Mouse (Mus musculus): Measurements from ENCODE around the gene Sdk2.

- TF ChIP-seq CTCF (conservative IDR thresholded peaks at IDR 0.05 in 1 of 2, IDR thresholded peaks at IDR 0.05 in 1 of 2; ENCODE audit: low read depth in 2 of 2, low read length in 2 of 2) (no peak), POLR2A (IDR thresholded peaks at IDR 0.05; ENCODE audit: low read depth, low read length) (no peak), ZKSCAN1 (IDR thresholded peaks at IDR 0.05; ENCODE audit: borderline replicate concordance, low read depth, low read length) (no peak), JUND (conservative IDR thresholded peaks at IDR 0.05; ENCODE audit: low read depth, low read length) (no peak), E2F4 (IDR thresholded peaks at IDR 0.05; ENCODE audit: insufficient replicate concordance, low read depth, low read length) (no peak)
These were observed 289.9 kb downstream of the Sdk2 start for GRCm38 (mm10) chr11:113776851-113777511.

Measured in CH12.LX (cell line).